Mouse (Mus musculus) hindbrain, embryonic 13.5 days (tissue): ENCODE results near the gene Ccdc22. TPM values are rescaled to one million over a fixed set of nuclear protein-coding genes. Genes with fewer than 3 reads are reported as not detected.
A peak's percentile ranks its signal among the peaks of the same experiment; 100 is the strongest.

Source experiments
- ATAC-seq: fragments of 200-750 bp; cut with Nextera tagmentation; 2 replicates; pipeline ENCODE4 v1.8.0; 2017; ENCODE audit warnings: moderate TSS enrichment; ENCODE audit not compliant: low FRiP score
- H3K27ac ChIP-seq: fragments of 300-500 bp; sonication (generic); 2 replicates; pipeline ENCODE4 v1.5.1; 2015; ENCODE audit warnings: inconsistent platforms, mild to moderate bottlenecking, moderate library complexity
- H3K27me3 ChIP-seq: fragments of 300-500 bp; sonication (generic); 2 replicates; pipeline ENCODE4 v1.6.1; 2015; ENCODE audit warnings: mild to moderate bottlenecking, inconsistent platforms
- H3K36me3 ChIP-seq: fragments of 300-500 bp; sonication (generic); 2 replicates; pipeline ENCODE4 v1.6.1; 2015; ENCODE audit warnings: mild to moderate bottlenecking, inconsistent platforms
- H3K4me1 ChIP-seq: fragments of 300-500 bp; sonication (generic); replicated peaks from 2 replicates; pipeline ENCODE4 v1.6.1; 2015; ENCODE audit warnings: inconsistent platforms
- H3K4me2 ChIP-seq: fragments of 300-500 bp; sonication (generic); 2 replicates; pipeline ENCODE4 v1.6.1; 2015; ENCODE audit warnings: inconsistent platforms, mild to moderate bottlenecking, moderate library complexity
- H3K4me3 ChIP-seq: fragments of 300-500 bp; sonication (generic); 2 replicates; pipeline ENCODE4 v1.5.1; 2015; ENCODE audit warnings: mild to moderate bottlenecking, inconsistent platforms
- H3K9ac ChIP-seq: fragments of 300-500 bp; sonication (generic); 2 replicates; pipeline ENCODE4 v1.6.1; 2015; ENCODE audit warnings: mild to moderate bottlenecking, inconsistent platforms
- H3K9me3 ChIP-seq: fragments of 300-500 bp; sonication (generic); 2 replicates; pipeline ENCODE4 v1.6.1; 2016; ENCODE audit warnings: inconsistent platforms
- WGBS: fragments of 180-500 bp; shearing (Covaris S2); methylation state at CpG from one replicate; pipeline ENCODE4 v1.1.7; 2015; 5-methylcytosine and 5-hydroxymethylcytosine counted together
- polyA plus RNA-seq: library from polyadenylated mRNA; unstranded; fragments of >200 nt; fragmentation: Nextera tagmentation; extraction: Ambion mirVana; gene quantifications from 2 replicates; pipeline ENCODE4 v1.2.1, GENCODE M21; 2015

Gene Ccdc22
- polyA plus RNA-seq, 1 experiment from 2014 or later: 29.6 TPM

- ATAC-seq: no peak
- no peaks in the 10 kb centered on the region; the same call in 1 of the 2 replicates for H3K9me3 ChIP-seq
- no peaks in the 10 kb centered on the region for H3K36me3 ChIP-seq
- no peaks in the 10 kb centered on the region for H3K27me3 ChIP-seq
- no peak overlapping the region for H3K4me3 ChIP-seq
- WGBS: 91% methylated on average over 9 of the region's 9 CpGs
- H3K4me1 ChIP-seq: peaks cover 43% of the 10 kb centered on the region
- H3K27ac ChIP-seq: no peak overlapping the region
- no peak overlapping the region for H3K9ac ChIP-seq
- peak overlapping the region; percentile 64; the same call in 1 of the 2 replicates for H3K4me2 ChIP-seq
Observed at GRCm38 (mm10) chrX:7571565-7572136, 33.7 kb downstream of the Ccdc22 start.

DNA sequence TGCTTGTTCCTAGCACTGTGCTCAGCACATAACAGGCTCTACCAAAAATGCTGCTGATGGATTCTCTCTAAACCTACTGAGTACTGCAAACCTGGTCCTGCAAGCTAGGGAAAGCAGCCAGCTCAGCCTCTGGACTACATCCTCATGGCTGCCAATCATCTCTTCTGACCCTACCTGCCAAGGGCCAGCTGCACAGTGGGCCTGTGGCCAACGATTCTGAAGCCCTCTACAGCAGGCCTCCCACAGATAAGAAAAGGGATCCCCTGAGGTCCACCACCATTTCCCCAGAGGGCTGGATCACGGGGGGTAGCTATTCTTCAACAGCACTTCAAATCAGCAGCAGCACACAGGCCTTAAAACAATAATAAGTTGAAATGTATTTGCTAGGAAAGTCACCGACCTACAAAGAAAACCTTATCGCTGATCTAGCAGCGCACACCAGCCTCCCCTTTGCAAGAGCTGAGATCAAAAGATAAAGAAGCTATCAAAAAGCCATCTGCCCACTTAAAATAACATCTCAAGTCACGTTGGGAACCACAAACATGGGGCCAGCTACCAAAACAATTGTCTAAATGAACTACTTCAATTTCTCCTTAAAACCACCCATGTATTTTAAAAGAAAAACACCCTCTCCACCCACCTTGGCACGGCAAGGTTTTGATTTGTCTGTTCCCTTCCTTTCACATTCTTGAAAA lies 34.7 kb downstream of the Ccdc22 start:
- Histone ChIP-seq H3K4me2 (no peak overlapping the region), H3K4me3 (no peak overlapping the region), H3K9me3 (no peaks in the 10 kb centered on the region; the same call in 1 of the 2 replicates), H3K27ac (no peak overlapping the region), H3K9ac (no peak overlapping the region), H3K4me1 (peaks cover 43% of the 10 kb centered on the region), H3K36me3 (no peaks in the 10 kb centered on the region), H3K27me3 (no peaks in the 10 kb centered on the region)
- 60% methylated on average over 7 of the region's 7 CpGs for WGBS
- no peak for ATAC-seq

- Histone ChIP-seq H3K36me3 (no peaks in the 10 kb centered on the region), H3K27ac (no peak overlapping the region), H3K9me3 (no peaks in the 10 kb centered on the region), H3K9ac (no peak overlapping the region), H3K4me1 (peaks cover 30% of the 10 kb centered on the region), H3K4me2 (no peak overlapping the region), H3K27me3 (no peaks in the 10 kb centered on the region), H3K4me3 (no peak overlapping the region)
- WGBS: 77% methylated on average over 8 of the region's 9 CpGs
- no peak for ATAC-seq
Observed at GRCm38 (mm10) chrX:7567491-7567890, 37.8 kb downstream of the Ccdc22 start.

- no peaks in the 10 kb centered on the region for H3K27me3 ChIP-seq
- H3K27ac ChIP-seq: no peak overlapping the region
- H3K36me3 ChIP-seq: no peaks in the 10 kb centered on the region
- no peak overlapping the region for H3K4me3 ChIP-seq
- no peak for ATAC-seq
- H3K4me2 ChIP-seq: no peak overlapping the region
- WGBS: 92% methylated on average over 6 of the region's 6 CpGs
- no peaks in the 10 kb centered on the region for H3K9me3 ChIP-seq
- no peak overlapping the region for H3K9ac ChIP-seq
- H3K4me1 ChIP-seq: peaks cover 19% of the 10 kb centered on the region
Observed at GRCm38 (mm10) chrX:7566352-7566751, 39.0 kb downstream of the Ccdc22 start.

DNA sequence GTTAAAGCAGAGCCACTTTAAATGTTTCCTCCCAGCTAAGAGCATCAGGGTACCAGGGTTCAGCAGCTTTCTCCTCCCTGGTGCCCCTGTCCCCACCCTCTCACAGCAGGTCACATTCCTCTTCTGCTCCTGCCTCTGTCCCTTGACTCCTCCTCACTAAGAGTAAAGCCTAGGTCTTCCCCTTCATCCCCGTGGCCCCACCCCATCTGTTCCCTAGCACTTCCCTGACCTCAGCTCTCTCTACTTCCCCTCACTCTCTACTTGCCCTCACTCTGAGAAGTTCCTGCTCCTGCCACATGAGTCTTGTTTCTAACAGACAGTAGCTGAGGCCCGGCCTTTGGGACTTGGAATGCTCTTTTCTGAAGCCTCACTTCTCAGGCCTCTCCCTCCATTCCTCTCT lies 42.2 kb downstream of the Ccdc22 start:
- H3K4me1 ChIP-seq: no peaks in the 10 kb centered on the region
- WGBS: 25% methylated on average over 2 of the region's 2 CpGs
- H3K4me2 ChIP-seq: no peak overlapping the region
- H3K4me3 ChIP-seq: no peak overlapping the region
- H3K27ac ChIP-seq: no peak overlapping the region
- no peak for ATAC-seq
- H3K27me3 ChIP-seq: no peaks in the 10 kb centered on the region
- H3K9me3 ChIP-seq: no peaks in the 10 kb centered on the region
- H3K9ac ChIP-seq: no peak overlapping the region
- H3K36me3 ChIP-seq: peaks cover 13% of the 10 kb centered on the region

DNA sequence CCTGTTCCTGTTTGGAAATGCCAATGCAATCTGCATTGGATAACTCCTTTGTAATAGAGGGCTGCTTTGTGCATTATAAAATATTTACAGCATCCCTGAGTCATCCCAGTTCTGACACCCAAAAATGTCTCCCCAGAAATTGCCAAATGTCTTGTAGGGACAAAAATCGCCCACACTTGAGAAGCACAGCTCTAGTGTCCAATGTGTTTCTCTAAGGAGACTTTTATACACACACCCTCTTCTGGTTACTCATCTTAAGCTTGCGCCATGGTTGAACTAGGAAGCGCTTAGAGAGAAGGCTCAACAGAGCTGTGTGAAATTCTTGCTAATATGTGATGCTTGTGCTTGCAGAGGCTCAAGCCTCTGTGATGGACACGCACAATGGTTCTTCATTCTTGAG lies 51.8 kb downstream of the Ccdc22 start:
- H3K4me2 ChIP-seq: no peak overlapping the region
- H3K9me3 ChIP-seq: no peaks in the 10 kb centered on the region
- H3K36me3 ChIP-seq: no peaks in the 10 kb centered on the region
- H3K4me3 ChIP-seq: no peak overlapping the region
- H3K27me3 ChIP-seq: no peaks in the 10 kb centered on the region
- H3K27ac ChIP-seq: no peak overlapping the region
- no peak overlapping the region for H3K9ac ChIP-seq
- WGBS: 93% methylated on average over 4 of the region's 4 CpGs
- no peaks in the 10 kb centered on the region for H3K4me1 ChIP-seq
- no peak for ATAC-seq

Other genes with a start within 250 kb of the Ccdc22 start
- 1.6 and 1.9 TPM in 2 replicates for gene Usp27x, start 229.7 kb downstream of the Ccdc22 start, polyA plus RNA-seq
- 0.21 TPM in 1 of 2 replicates, not detected in the other for gene Foxp3, start 31.9 kb downstream of the Ccdc22 start, polyA plus RNA-seq
- 4.4 and 5.2 TPM in 2 replicates for gene Ppp1r3f, start 31.2 kb downstream of the Ccdc22 start, polyA plus RNA-seq
- 0.13 TPM in 1 of 2 replicates, not detected in the other for gene Cacna1f, start 1.6 kb upstream of the Ccdc22 start, polyA plus RNA-seq
- gene Syp, start 33.0 kb upstream of the Ccdc22 start, polyA plus RNA-seq: 108 and 115 TPM in 2 replicates
- 1.4 and 1.8 TPM in 2 replicates for gene Prickle3, start 51.7 kb upstream of the Ccdc22 start, polyA plus RNA-seq
- gene Plp2, start 65.9 kb upstream of the Ccdc22 start, polyA plus RNA-seq: 23.8 and 25.1 TPM in 2 replicates
- gene Magix, start 75.7 kb upstream of the Ccdc22 start, polyA plus RNA-seq: 0.09 TPM in 1 of 2 replicates, not detected in the other
- 43.0 and 46.3 TPM in 2 replicates for gene Gpkow, start 91.6 kb upstream of the Ccdc22 start, polyA plus RNA-seq
- 32.2 and 32.4 TPM in 2 replicates for gene Wdr45, start 108.8 kb upstream of the Ccdc22 start, polyA plus RNA-seq
- 0.60 TPM in 1 of 2 replicates, not detected in the other for gene Gm45208, start 116.7 kb upstream of the Ccdc22 start, polyA plus RNA-seq
- 113 TPM in 2 replicates for gene Praf2, start 122.9 kb upstream of the Ccdc22 start, polyA plus RNA-seq
- 53.9 and 55.5 TPM in 2 replicates for gene Ccdc120, start 145.4 kb upstream of the Ccdc22 start, polyA plus RNA-seq
- gene Tfe3, start 157.0 kb upstream of the Ccdc22 start, polyA plus RNA-seq: 24.8 and 25.5 TPM in 2 replicates
- gene Gripap1, start 184.2 kb upstream of the Ccdc22 start, polyA plus RNA-seq: 73.9 and 77.7 TPM in 2 replicates
- 2.5 and 3.0 TPM in 2 replicates for gene Kcnd1, start 216.8 kb upstream of the Ccdc22 start, polyA plus RNA-seq
- gene Otud5, start 235.8 kb upstream of the Ccdc22 start, polyA plus RNA-seq: 44.2 and 48.3 TPM in 2 replicates